Comparison of ENCODE assay signal across 14 mouse cellular contexts in the genomic region with DNA sequence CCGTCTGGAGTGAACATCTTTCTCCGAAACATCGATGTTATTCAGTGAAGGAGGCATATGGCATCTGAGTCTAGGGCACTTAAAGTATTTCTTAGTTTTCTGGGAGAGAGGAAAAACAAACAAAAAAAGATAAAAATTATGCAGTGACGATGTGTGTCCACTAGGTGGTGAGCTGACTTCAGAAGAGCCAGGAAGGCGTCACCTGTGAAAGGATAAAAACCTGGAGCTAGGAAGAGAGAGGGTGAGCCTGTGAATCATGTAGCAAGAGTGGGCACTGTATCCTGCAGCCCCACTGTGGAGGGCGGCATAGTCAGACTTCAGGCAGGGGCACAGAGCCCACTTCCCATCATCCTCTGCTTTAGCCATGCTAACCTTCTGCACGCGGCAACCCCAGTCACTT. TPM values are rescaled to one million over a fixed set of nuclear protein-coding genes. Genes with fewer than 3 reads are reported as not detected.
DNase-seq lines count a peak whose midpoint lies in the region; ATAC-seq and TF ChIP-seq lines count a peak whose summit lies in the region.
"Had no signal": no experiment of that assay in that cellular context is flagged by ENCODE, and none has a peak within 500 bp of the region (broad histone marks: within the 10 kb centered on the region; RNA-seq: fewer than 3 reads in every experiment).

No protein-coding gene starts in this region.

- H3K4me3 ChIP-seq in forebrain, embryonic 14.5 days (ENCODE audit: low read depth, low read length): no peak overlapping the region
- no peak overlapping the region for H3K4me3 ChIP-seq in forebrain, embryonic 16.5 days (replicated peaks; ENCODE audit: low read length)
- H3K4me3 ChIP-seq in lung, adult 2 months (replicated peaks; ENCODE audit: extremely low read depth, low read depth, low read length): no peak overlapping the region
- H3K4me3 ChIP-seq: midbrain, embryonic 12.5 days had no signal

- no peak overlapping the region for H3K4me2 ChIP-seq in forebrain, embryonic 14.5 days (ENCODE audit: low read length)
- H3K4me2 ChIP-seq in forebrain, embryonic 16.5 days (ENCODE audit: low read length): no peak overlapping the region
- H3K4me2 ChIP-seq: midbrain, embryonic 12.5 days had no signal

- no peaks in the 10 kb centered on the region for H3K4me1 ChIP-seq in forebrain, embryonic 14.5 days (ENCODE audit: control insufficient read depth, insufficient read depth, low read length)
- H3K4me1 ChIP-seq in forebrain, embryonic 16.5 days (replicated peaks; ENCODE audit: control insufficient read depth, insufficient read depth, low read length): no peaks in the 10 kb centered on the region
- H3K4me1 ChIP-seq in lung, adult 2 months (ENCODE audit: control insufficient read depth, insufficient read depth, low read length): no peaks in the 10 kb centered on the region
- H3K4me1 ChIP-seq: midbrain, embryonic 12.5 days had no signal

- in situ Hi-C loops in Patski (cut with MboI; ENCODE audit: low pct_unique_long_range_greater_than_20kb): no loop called here

- H3K27ac ChIP-seq in forebrain, embryonic 14.5 days (ENCODE audit: low read depth, low read length): no peak overlapping the region
- H3K27ac ChIP-seq in forebrain, embryonic 16.5 days (ENCODE audit: low read length): no peak overlapping the region
- H3K27ac ChIP-seq: midbrain, embryonic 12.5 days had no signal

- TF ChIP-seq POLR2A in lung, adult 2 months (IDR thresholded peaks at IDR 0.05; ENCODE audit: borderline replicate concordance, extremely low read depth, low read depth, low read length): no peak

- POLR2A ChIA-PET in Patski (lab: Charles Lee): no interaction called here

- CTCF ChIA-PET in Patski (lab: Charles Lee): interaction anchor here (1.3 to 2.0 kb wide), 5 partner anchors 10 to 159 kb away, joined by 3 to 6 read pairs (median 5); no protein-coding TSS in a partner anchor

- H3K9ac ChIP-seq in forebrain, embryonic 14.5 days (ENCODE audit: low read length): no peak overlapping the region
- H3K9ac ChIP-seq in forebrain, embryonic 16.5 days (replicated peaks; ENCODE audit: low read depth, low read length): no peak overlapping the region
- H3K9ac ChIP-seq: midbrain, embryonic 12.5 days had no signal

- TF ChIP-seq CTCF in lung, adult 2 months (IDR thresholded peaks at IDR 0.05; ENCODE audit: insufficient read depth, low read length): peak; percentile 17; the same call in 1 of the 2 replicates
- peak; percentile 74 for TF ChIP-seq CTCF in Patski (IDR thresholded peaks at IDR 0.05)

- H3K9me3 ChIP-seq in forebrain, embryonic 14.5 days (replicated peaks; ENCODE audit: control insufficient read depth, low read length): no peaks in the 10 kb centered on the region
- H3K9me3 ChIP-seq in forebrain, embryonic 16.5 days (ENCODE audit: control insufficient read depth, low read length): peaks cover 2% of the 10 kb centered on the region; the same call in 1 of the 2 replicates

- 54% methylated on average over 8 of the region's 8 CpGs for WGBS in forebrain, embryonic 14.5 days
- 53% methylated on average over 8 of the region's 8 CpGs for WGBS in forebrain, embryonic 16.5 days
- WGBS in lung, adult 2 months: 45% methylated on average over 8 of the region's 8 CpGs

- DNase-seq in forebrain, embryonic 14.5 days (ENCODE audit: low spot score): peak; percentile 41
- DNase-seq in lung, adult 2 months: no peak
- DNase-seq in lung, postnatal 25 days (ENCODE audit: low spot score): no peak
- DNase-seq in Patski (ENCODE audit: low read depth, low spot score): no peak
- peak; percentile 30 for DNase-seq in mesoderm, embryonic 11.5 days (ENCODE audit: low read depth, low spot score)
- DNase-seq in adrenal gland, adult 8-10 months: no peak
- DNase-seq in ovary, postnatal 36 days (ENCODE audit: low spot score): no peak
- DNase-seq: cerebellum, adult 11-12 months; heart, postnatal 10 days had no signal

- ATAC-seq in forebrain, embryonic 14.5 days: no peak
- ATAC-seq in forebrain, embryonic 16.5 days: no peak
- no peak for ATAC-seq in Patski

- H3K36me3 ChIP-seq in forebrain, embryonic 14.5 days (ENCODE audit: control insufficient read depth, insufficient read depth, low read length): no peaks in the 10 kb centered on the region
- H3K36me3 ChIP-seq in forebrain, embryonic 16.5 days (ENCODE audit: control insufficient read depth, insufficient read depth): no peaks in the 10 kb centered on the region
- H3K36me3 ChIP-seq: G1E; midbrain, embryonic 12.5 days had no signal

- H3K27me3 ChIP-seq in forebrain, embryonic 14.5 days (replicated peaks; ENCODE audit: control insufficient read depth, insufficient read depth, low read length): no peaks in the 10 kb centered on the region
- H3K27me3 ChIP-seq in forebrain, embryonic 16.5 days (replicated peaks; ENCODE audit: control insufficient read depth, insufficient read depth, low read length): no peaks in the 10 kb centered on the region
- H3K27me3 ChIP-seq in Patski: no peaks in the 10 kb centered on the region
- H3K27me3 ChIP-seq: midbrain, embryonic 12.5 days had no signal

RNA-seq across cellular contexts. Expression of gene Dmbt1, which starts 37.9 kb away (rescaled TPM):
- polyA plus RNA-seq in forebrain, embryonic 14.5 days (2014; fragmentation: Nextera tagmentation; extraction: Ambion mirVana): not detected in 2 replicates
- polyA plus RNA-seq in forebrain, embryonic 16.5 days (2015; fragmentation: Nextera tagmentation; extraction: Ambion mirVana): not detected in 2 replicates
- polyA plus RNA-seq in lung, adult 2 months (2012; rRNA removed): 0.12 and 4.0 TPM in 2 replicates
- polyA plus RNA-seq in Patski (2021): not detected
- not detected for total RNA-seq in adrenal gland, adult 8-10 months (2022)
- total RNA-seq: left cerebral cortex, postnatal 10 days had no signal
- polyA plus RNA-seq: frontal cortex, adult 2 months; G1E; midbrain, embryonic 12.5 days had no signal

RNA-seq across cellular contexts. Expression of gene Htra1, which starts 58.0 kb away (rescaled TPM):
- polyA plus RNA-seq in forebrain, embryonic 14.5 days (2014; fragmentation: Nextera tagmentation; extraction: Ambion mirVana): 24.7 and 26.6 TPM in 2 replicates
- 20.4 and 27.9 TPM in 2 replicates for polyA plus RNA-seq in forebrain, embryonic 16.5 days (2015; fragmentation: Nextera tagmentation; extraction: Ambion mirVana)
- 64.7 and 65.2 TPM in 2 replicates for polyA plus RNA-seq in lung, adult 2 months (2012; rRNA removed)
- polyA plus RNA-seq in Patski (2021): 170 TPM
- total RNA-seq in adrenal gland, adult 8-10 months (2022): 10 to 100 TPM; 33.0 to 88.6 (median 61.0) TPM
- total RNA-seq: G1E had no signal
- polyA plus RNA-seq: G1E had no signal

Comparison
In these comparisons a context has a peak if more than half of its experiments do, and no peak if none do; other contexts are left out.
1. DNase-seq: peak in forebrain, embryonic 14.5 days (single experiment) and mesoderm, embryonic 11.5 days (single experiment); none in lung, adult 2 months (single experiment), lung, postnatal 25 days (single experiment), Patski (single experiment), adrenal gland, adult 8-10 months (single experiment) and ovary, postnatal 36 days (single experiment).